Mouse (Mus musculus) CD4-positive, CD25-positive, alpha-beta regulatory T cell, adult 2 months (primary cell): ENCODE measurements around the gene Mt2.
"Not testable (repeated sequence)": the region's sequence is repeated elsewhere in the genome, so short reads cannot be mapped to it uniquely, and the experiment has no call there.

ENCODE experiments used
- DNase-seq: peaks from one replicate; pipeline ENCODE4 v3.0.0-alpha.2; 2012; ENCODE audit warnings: low read depth, low spot score

Gene Mt2

GRCm38 (mm10) chr8:94172075-94172808, at the start of gene Mt2:
Gene Mt2, plus strand, starts transcription at chr8:94172664.
- peak; percentile 30 for DNase-seq

GRCm38 (mm10) chr8:94122711-94123468, 49.6 kb upstream of the Mt2 start:
- no peak for DNase-seq

GRCm38 (mm10) chr8:94127711-94128110, 44.8 kb upstream of the Mt2 start:
- DNase-seq: no peak

- DNase-seq: no peak
Measured at GRCm38 (mm10) chr8:94129133-94129789, 43.2 kb upstream of the Mt2 start.

- no peak for DNase-seq
Measured at GRCm38 (mm10) chr8:94130126-94130525, 42.3 kb upstream of the Mt2 start.

- DNase-seq: no peak
Measured at GRCm38 (mm10) chr8:94132096-94132495, 40.4 kb upstream of the Mt2 start.

GRCm38 (mm10) chr8:94134601-94135000, 37.9 kb upstream of the Mt2 start:
- not testable (repeated sequence) for DNase-seq

GRCm38 (mm10) chr8:94135556-94135955, 36.9 kb upstream of the Mt2 start:
- no peak for DNase-seq

GRCm38 (mm10) chr8:94136192-94136591, 36.3 kb upstream of the Mt2 start:
- no peak for DNase-seq

GRCm38 (mm10) chr8:94136933-94137332, 35.5 kb upstream of the Mt2 start, which contains the start of gene Mt4:
Gene Mt4, plus strand, starts transcription at chr8:94137197.
- no peak for DNase-seq

- no peak for DNase-seq
Measured at GRCm38 (mm10) chr8:94140266-94140795, 32.1 kb upstream of the Mt2 start.

GRCm38 (mm10) chr8:94148236-94148635, 24.2 kb upstream of the Mt2 start:
- DNase-seq: no peak

- DNase-seq: no peak
Measured at GRCm38 (mm10) chr8:94150925-94151324, 21.5 kb upstream of the Mt2 start.

GRCm38 (mm10) chr8:94152513-94153300, 19.8 kb upstream of the Mt2 start, which contains the start of gene Mt3:
Gene Mt3, plus strand, starts transcription at chr8:94152607.
- DNase-seq: peak; percentile 46

GRCm38 (mm10) chr8:94153451-94153850, 19.0 kb upstream of the Mt2 start:
- DNase-seq: no peak

- DNase-seq: no peak
Measured at GRCm38 (mm10) chr8:94154537-94154936, 17.9 kb upstream of the Mt2 start.

GRCm38 (mm10) chr8:94156092-94156491, 16.4 kb upstream of the Mt2 start:
- DNase-seq: no peak

- not testable (repeated sequence) for DNase-seq
Measured at GRCm38 (mm10) chr8:94165772-94166171, 6.7 kb upstream of the Mt2 start.

- DNase-seq: peak; percentile 85
Measured at GRCm38 (mm10) chr8:94167244-94167643, 5.2 kb upstream of the Mt2 start.

GRCm38 (mm10) chr8:94169547-94169946, 2.9 kb upstream of the Mt2 start:
- DNase-seq: no peak

- no peak for DNase-seq
Measured at GRCm38 (mm10) chr8:94171321-94171755, 1.1 kb upstream of the Mt2 start.
